9 mouse cellular contexts compared by ENCODE assay signal in the genomic region with DNA sequence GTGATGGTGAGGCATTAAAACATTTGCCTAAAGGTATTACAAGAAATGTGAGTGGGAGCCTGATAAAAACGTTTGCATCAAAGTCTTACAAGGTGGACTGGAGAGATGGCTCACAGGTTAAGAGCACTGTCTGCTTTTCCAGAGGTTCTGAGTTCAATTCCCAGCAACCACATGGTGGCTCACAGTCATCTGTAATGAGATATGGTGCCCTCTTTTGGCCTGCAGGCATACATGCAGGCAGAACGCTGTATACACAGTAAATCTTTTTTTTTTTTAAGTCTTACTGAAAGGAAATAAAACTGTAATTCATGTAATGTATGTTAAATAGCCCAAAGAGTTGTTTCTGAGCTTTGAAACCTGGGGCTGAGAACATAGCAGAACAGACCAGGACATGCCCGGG. TPM values are rescaled to one million over a fixed set of nuclear protein-coding genes. Genes with fewer than 3 reads are reported as not detected.
"Had no signal": no experiment of that assay in that cellular context is flagged by ENCODE, and none has a peak within 500 bp of the region (broad histone marks: within the 10 kb centered on the region; RNA-seq: fewer than 3 reads in every experiment).

No protein-coding gene starts in this region.

RNA-seq across cellular contexts. Expression of a gene that starts 23.8 kb away (rescaled TPM):
- total RNA-seq: midbrain, postnatal 0 days; monocyte, adult 5-6 weeks; neutrophil, adult 5-6 weeks had no signal
- polyA plus RNA-seq: midbrain, embryonic 11.5 days; midbrain, embryonic 13.5 days; midbrain, embryonic 15.5 days; neural tube, embryonic 14.5 days had no signal

RNA-seq across cellular contexts. Expression of a gene that starts 39.4 kb away (rescaled TPM):
- total RNA-seq: megakaryocyte progenitor cell, adult 5-6 weeks; monocyte, adult 5-6 weeks; neutrophil, adult 5-6 weeks had no signal
- polyA plus RNA-seq: macrophage had no signal
